Mouse (Mus musculus) left cerebral cortex, adult 11 months (tissue): ENCODE measurements at regions not wholly inside any gene's neighbourhood (a gene's known extent, or its start where the extent isn't known, plus 50 kb on each side); places are given as distances from the start of the nearest gene placed in this dataset.

Source experiments
- DNase-seq: peaks from one replicate; pipeline ENCODE4 v3.0.0; 2022; ENCODE audit warnings: low spot score

GRCm38 (mm10) chr12:107833001-107833400 is 170.4 kb downstream of the Bcl11b start:
- DNase-seq = no peak

DNA sequence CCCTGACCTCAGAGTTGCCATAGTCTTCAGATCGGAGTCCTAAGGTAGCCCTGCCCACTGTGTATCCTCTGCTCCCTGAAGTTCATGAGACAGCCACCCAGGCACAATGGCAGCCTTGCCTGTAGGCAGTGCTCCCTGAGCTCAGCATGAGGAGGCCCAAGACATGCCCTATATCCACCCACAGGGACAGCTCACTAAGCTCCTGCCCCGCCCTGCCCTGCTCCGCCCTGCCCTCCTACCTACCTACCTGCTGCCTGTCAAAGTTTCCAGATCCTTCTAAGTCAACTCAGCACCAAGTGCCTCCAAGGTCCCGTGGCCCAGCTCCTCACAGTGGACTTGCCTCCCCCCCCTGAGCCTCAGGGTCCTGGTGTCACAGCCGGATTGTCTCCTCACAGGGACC is 168.9 kb downstream of the Bcl11b start:
- DNase-seq = no peak

- DNase-seq = no peak
These were observed 165.7 kb downstream of the Bcl11b start for GRCm38 (mm10) chr12:107837741-107838140.

- no peak for DNase-seq
These were observed 158.8 kb downstream of the Bcl11b start for GRCm38 (mm10) chr12:107844631-107845030.

GRCm38 (mm10) chr12:107850591-107850990 is 152.8 kb downstream of the Bcl11b start:
- no peak for DNase-seq

- no peak for DNase-seq
These were observed 150.5 kb downstream of the Bcl11b start for GRCm38 (mm10) chr12:107852921-107853320.

GRCm38 (mm10) chr12:107855547-107855946 is 147.9 kb downstream of the Bcl11b start:
- DNase-seq = no peak

- DNase-seq = no peak
These were observed 146.9 kb downstream of the Bcl11b start for GRCm38 (mm10) chr12:107856421-107857043.

- no peak for DNase-seq
These were observed 144.7 kb downstream of the Bcl11b start for GRCm38 (mm10) chr12:107858536-107859280.

- DNase-seq = no peak
These were observed 143.7 kb downstream of the Bcl11b start for GRCm38 (mm10) chr12:107859750-107860149.

DNA sequence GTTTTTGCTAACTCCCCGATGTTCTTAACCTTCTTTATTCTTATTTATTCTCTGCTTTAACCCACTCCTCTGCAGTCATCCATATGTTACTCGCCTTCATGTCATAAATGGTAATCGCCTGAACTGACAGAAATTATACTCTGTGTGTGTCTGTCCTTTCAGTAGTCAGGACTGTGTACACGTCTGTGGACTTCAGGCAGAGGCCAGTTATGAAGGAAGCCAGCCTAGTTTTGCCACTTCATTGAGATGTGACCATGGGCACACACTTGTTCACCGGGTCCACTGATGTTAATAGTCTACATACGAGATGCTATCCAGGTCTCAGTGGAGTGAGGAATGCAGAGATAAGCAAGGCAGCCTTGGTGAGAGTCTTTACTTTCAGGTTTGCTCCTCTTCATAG is 143.0 kb downstream of the Bcl11b start:
- no peak for DNase-seq
